Mouse (Mus musculus) kidney, adult 11 months (tissue): Measurements from ENCODE around the gene Cacna1c.

Experiments
- DNase-seq: peaks from one replicate; pipeline ENCODE4 v3.0.0; 2022

Cacna1c gene

DNA sequence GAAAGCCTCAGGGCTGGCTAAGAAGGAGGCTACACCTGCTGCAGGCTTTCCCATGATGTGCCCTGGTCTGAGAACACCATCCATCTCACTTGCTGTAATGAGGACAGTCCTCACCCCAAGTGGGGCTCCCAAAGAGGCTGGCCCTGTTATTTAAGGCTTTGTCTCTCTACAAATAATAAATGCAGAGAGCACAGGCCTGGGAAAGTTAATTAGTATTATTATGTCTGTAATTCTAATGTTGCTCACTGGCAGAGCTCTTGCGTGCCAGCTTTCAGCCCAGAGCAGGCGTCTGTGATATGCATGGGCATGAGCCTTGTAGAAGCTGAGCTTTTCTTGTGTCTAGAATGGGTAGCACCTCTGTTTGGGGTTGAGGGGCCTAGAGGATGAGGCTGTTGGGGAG is 354.3 kb downstream of the Cacna1c start:
- DNase-seq: no peak

DNA sequence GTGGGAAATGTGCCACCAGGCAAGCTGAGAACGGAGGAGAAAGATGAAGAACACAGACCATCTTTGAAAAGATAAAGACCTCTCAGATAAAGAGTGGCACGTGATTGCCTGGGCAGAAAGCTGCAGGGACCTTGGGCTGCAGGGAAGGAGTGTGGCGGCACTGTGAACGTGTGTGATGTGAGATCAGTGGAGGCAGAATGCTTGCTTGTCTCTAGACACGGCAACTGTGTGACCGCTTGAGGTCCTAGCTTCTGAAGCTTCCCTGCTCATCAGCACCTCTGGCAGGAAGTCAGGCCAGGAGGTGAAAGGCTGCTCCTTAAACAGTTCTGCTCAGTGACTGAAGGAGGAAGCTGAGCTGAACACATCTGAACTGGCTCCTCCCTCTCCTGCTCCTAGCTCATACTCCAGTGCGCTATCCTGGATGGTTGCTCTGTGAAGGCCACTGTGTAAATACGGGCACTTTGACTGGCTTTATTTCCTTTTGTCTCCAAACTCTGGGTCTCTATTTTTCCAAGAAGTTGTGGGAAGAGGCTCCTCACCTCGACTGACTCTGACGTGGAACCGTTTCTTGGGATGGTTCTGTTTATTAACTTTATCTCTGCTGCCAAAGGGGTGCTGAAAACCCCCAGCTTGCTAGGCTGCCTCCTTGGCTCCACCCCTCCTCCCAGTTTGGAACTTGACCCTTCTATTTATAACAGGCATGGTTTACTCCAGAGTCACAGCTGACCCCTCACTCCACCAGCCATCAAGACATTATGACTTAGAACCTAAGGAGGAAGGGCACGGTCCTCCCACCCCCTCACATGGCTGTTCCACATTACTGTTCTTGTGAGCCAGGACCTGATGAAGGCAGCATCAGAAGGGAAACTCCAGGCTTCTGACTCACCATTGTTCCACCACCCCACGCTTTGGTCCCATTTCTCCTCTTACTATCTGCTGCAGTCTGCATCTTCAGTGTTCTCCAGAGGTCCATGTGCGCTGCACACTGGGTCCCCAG is 357.0 kb downstream of the Cacna1c start:
- peak; percentile 41 for DNase-seq

DNA sequence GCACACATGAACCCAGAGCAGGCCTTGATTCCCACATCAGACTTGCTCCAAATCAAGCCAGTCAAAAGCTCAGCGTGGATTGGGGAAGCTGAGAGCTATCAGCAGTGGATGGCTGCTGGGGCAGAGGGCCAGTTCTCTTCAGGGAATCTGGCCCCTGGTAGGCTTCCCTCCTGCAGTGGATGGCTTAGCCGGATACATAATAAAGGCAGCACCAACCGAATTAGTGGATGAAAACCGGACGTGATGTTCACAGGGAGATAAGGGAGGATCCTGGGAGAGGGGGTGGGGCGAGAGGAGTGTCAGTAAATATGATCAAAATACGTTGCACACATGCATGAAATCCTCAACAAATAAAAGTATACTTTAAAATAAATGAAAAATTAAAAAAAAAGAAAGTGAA is 359.5 kb downstream of the Cacna1c start:
- DNase-seq: no peak

DNA sequence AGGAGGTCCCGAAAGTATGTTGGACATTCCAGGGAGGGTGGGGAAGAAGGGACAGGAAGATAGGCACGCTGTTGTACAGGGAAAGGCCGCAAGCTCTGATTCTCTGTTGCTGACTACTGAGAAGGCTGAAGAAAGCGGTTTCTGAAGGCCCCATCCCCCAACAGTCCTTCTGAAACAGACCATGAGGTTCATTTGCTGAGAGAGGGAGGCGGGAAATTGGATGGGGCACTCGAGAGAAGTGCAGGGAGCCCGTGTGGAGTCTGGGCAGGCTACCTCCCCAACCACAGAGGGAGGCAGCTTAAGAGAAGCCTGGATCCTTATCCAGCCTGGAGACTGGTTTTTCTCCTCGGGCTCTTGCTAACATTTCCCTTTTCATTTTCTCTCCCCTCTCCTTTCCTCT is 362.2 kb downstream of the Cacna1c start:
- no peak for DNase-seq

DNA sequence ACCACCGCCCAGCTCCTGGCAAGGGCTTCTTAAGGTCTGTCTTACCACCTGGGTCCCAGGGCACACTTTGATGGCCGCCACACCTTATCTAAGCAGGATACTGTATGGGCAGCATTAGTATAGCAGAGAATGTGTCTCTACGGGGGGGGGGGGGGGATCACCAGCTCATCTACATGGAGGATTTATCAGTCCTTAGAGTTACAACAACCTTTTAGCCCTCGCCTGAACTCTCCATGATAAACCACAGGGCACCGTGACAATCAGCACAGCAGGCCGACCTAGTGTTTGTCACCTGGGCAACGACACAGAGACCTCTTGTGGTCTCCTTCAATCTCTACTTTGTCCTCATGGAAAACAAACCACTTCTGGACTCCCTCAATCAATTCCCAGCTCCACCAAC is 363.2 kb downstream of the Cacna1c start:
- no peak for DNase-seq

DNA sequence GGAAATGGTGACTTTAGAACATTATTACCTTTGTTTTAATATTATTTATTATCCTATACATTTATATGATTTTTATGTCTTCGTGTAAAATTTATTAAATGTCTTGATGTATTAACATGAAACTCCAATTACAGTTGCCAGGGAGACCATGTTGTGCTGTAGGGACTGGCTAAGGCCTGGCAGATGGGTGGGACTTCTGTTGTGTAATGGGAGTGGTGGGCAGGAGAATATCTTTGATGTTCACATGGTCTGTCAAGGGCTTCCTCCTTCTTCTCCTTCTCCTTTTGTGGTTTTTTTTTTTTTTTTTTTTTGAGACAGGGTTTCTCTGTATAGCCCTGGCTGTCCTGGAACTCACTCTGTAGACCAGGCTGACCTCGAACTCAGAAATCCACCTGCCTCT is 363.6 kb downstream of the Cacna1c start:
- no peak for DNase-seq

DNA sequence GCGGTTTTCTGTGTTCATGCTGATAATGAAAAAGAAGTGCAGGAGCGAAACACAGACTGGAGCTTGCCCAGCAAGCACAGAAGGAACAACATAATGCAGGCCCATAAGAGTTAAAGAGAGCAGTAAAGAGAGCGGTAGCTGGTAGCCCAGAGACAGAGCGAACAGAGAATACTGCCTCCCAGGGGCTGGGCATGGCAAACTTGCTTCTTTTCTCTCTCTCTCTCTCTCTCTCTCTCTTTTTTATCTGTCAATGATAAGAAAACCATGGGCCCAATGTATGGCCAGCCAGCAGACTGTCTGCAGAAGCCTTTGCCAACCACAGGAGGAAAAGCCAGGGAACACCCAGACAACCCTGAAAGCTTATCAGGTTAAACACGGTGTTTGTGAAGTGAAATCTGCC is 365.4 kb downstream of the Cacna1c start:
- no peak for DNase-seq

DNA sequence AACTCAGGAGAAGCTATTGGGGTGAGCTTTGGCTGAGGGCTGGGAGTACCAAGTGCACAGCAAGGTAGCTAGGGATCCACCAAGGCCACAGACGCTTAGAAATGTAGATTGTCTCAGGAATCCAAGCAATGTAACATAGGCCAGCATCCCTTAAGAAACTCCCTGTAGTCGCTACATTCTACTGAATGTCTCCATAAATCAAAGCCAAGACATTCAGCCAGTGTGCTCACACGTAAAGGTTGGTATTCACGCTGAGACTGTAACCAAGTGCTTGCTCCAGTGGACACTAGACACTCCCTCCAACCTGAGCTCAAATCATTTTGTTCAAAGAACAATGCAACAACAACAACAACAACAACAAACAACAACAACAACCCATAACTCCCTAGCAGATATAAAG is 368.0 kb downstream of the Cacna1c start:
- DNase-seq: no peak

DNA sequence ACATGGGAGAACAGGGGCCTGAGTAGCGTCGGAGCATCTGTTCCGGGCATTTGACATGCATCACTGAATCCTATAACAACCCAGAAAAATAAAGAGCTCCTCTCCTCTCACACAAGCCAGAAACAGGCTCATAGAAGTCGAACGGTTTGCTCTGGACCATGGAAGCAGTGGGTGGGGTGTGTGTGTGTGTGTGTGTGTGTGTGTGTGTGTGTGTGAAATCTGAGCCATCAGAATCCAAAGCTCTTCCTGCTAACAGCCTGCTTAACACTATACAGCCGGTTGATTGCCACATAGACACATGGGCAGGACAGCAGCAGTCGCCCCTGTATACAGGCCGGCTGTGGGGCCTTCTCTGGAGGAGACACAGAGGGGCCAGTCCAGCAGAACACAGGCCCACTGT is 368.7 kb downstream of the Cacna1c start:
- DNase-seq: no peak

DNA sequence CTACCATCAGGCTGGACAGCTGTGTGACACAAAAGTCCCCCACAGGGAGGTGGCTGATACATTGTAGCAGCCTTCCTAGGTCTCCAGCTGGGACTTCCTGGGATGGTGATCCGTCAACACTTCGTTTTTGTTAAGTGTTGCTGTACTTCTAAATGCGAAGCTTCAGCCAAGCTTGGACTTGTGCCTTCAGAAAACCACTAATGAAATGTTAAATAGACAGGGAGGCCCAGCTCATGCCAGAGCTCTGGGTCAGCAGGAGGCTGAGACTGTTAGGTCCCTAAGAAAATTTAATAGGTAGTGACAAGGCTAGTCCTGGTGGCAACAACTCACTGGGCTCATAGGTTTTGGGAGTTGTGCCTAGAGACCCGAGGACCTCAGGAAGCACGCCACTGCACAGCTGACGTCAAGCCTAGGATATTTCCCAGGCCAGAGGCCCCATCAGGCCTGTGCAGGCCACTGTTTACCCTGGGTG is 370.8 kb downstream of the Cacna1c start:
- DNase-seq: peak; percentile 36

DNA sequence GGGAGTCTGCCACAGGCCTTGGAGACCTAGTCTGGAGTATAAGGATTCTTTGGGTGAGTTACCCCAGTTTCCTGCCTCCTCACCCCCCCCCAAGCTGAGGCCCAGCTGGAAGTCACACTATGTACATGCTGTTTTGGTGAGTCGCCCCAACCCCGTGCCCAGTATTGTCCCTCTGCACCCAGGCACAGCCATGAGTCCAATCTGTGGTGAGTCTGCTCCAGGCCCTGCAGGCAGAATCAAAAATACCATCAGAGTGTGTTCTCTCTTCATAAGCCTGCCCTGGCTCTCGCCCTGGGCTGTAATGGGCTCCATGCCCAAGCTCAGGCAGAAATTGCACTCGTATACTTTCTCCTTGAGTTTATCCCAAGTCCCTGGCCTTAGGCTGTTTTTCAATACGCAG is 374.7 kb downstream of the Cacna1c start:
- no peak for DNase-seq

DNA sequence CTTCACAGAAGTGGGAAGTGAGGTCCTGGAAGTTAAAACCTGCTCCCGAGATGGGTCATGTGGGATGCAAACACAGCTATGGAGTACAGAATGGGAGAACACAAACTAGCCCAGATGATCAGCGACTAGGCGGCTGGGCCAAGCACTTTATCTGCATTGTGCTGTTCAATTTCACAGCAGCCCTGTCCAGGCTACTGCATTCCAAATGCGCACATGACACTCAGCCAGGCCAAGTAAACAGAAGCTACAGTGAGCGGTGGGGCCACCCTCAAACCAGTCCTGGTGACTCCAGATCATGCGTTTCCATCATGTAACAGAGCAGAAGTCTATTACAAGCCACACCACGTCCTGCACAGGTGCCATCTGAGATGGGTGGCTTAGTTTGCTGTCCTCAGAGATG is 376.6 kb downstream of the Cacna1c start:
- no peak for DNase-seq

DNA sequence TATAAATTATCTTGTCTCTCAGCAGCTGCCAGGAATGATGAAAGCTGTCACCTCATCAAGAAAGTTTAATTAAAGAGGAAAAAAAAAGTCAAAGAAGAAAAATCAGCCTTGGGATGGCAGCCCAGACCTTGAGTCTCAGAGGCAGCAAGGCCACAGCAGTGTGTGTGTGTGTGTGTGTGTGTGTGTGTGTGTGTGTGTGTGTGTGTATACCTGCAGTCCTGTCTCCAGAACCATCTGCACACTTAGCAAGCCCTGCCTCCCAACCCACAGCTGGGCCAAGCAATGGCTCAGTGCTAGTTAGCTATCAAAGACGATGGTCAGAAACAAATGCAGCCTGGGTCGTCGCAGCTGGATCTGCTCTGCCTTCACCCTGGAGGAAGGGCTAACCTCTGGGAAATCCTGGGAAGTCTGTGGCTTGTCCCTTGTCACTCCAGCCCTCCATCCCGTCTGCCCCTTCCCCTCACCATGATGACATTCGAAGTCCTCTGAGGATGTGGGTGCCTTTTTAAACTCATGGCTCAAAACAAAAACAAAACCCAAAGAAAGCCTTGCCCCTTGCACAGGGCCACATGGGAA is 378.2 kb downstream of the Cacna1c start:
- DNase-seq: peak; percentile 12

DNA sequence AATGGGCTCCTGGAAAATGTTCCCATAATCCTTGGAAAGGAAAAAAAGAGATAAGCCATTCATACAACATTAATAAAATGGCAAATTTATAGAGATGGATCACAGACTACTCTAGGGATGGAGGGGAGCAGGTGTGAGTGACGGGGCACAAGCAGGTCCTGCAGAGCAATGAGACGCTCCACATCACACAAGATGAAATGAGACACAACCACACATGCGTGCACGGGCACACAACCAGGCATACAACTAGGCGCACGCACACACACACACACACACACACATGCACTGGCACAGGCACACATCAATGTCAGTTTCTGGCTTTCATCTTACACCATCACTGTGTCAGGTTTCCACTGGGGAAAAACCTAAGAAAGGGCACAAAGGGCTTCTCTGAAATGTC is 380.0 kb downstream of the Cacna1c start:
- DNase-seq: no peak

DNA sequence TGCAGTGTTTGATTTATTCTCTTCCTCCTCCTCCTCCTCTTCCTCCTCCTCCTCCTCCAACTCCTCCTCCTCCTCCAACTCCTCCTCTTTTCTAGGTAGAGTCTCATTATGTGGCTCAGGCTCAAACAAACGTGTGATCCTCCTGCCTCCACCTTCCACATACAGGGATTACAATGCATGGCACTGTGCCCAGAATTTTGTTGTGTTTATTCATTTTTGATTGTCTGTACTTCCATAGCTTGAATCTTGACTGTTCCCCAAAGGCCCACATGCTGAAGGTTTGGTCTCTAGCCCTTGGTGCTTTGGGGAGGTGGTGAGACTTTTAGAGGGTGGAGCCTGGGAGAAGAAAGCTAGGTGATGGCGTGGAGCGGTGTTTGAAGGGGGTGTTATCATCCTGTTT is 383.7 kb downstream of the Cacna1c start:
- DNase-seq: no peak

DNA sequence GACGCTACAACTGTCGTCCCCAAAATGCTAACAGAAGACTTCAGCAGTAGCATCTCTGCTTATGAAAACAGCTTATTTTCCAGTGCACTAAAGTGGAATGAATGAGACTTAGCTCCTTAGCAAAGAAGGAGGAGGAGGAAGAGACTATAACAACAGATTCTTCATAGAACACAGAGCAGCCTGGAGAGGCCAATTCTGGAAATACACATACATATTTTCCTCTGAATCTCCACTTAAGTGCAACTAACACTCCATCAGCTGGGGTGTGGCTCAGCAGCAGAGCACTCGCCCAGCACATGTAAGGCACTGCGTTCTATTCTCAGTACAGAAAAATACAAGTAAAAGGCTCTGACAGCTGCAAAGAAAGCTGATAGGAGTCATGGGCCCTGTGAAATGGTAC is 384.2 kb downstream of the Cacna1c start:
- DNase-seq: no peak

DNA sequence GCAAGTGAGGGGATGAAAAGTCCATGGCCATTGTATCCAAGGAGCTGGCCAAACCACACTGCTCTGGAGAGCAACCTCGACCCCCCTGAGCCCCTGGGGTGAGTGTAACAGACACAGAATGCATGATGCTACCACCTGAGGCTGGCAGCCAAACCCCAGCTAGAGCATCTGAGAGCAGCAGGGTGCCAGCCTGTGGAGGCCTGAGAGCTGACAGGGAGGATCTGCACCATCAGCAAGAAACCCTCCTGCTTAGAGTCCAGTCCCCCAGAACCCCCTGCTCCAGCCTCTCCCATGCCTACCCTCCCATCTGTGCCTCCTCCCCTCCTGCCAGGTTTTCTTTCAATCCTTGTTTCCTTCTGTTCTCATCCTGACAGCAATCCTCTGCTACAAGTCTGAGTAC is 385.4 kb downstream of the Cacna1c start:
- no peak for DNase-seq

DNA sequence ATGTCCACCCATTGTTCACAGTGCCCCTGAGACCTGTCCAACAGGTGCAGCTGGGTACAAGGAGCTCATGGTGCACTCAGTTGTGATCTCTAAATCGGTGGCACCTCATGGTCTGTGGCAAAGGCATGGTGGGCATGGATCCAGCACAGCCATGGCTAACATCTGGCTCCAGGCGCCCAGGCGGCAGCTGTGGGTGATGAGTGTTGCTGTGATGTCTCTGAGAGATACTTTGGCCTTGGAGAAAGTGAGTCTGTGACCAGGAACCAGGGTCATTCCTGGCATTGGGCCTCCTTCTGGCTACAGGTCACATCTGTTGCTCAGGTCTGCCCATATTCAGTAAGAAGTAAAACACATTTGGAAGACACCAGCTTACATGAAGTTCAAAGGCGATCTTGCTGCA is 391.1 kb downstream of the Cacna1c start:
- DNase-seq: no peak

DNA sequence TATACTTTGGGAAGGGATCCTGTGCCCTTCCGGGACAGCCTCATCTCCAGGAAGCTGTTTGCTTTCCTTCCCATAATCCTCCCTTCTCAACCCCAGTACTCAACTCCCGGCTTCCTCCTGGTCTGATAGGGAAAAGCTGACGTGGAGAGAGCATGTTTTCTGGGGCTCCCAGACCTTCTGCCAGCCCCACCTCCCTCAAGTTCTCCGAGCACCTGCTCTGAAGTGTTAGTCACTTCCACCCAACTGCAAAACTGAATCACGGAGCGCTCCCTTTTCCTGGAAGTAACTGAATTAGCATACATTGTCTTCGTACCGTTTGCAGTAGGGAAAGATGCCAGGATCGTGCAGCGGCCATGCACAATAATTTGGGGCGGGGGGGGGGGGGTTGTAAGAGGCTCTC is 393.9 kb downstream of the Cacna1c start:
- DNase-seq: no peak

DNA sequence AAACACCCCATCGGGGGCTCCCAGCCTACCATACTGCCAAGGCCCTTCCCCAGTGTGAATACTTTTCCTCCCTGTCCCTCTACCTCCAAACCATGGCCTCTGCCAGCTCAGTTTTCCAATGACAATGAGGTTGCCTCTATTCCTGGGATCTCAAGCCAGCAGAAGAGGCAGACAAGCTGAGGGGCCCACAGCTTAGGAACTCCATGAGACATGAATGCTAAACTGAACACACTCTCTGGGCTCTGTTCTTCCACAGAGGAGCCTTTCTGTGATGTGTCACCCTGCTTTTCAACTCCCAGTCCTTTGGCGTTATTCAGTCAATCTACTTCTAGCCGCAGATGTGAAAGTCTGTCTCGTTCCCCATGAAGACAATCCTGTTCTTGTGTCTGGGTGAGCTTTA is 399.8 kb downstream of the Cacna1c start:
- no peak for DNase-seq

DNA sequence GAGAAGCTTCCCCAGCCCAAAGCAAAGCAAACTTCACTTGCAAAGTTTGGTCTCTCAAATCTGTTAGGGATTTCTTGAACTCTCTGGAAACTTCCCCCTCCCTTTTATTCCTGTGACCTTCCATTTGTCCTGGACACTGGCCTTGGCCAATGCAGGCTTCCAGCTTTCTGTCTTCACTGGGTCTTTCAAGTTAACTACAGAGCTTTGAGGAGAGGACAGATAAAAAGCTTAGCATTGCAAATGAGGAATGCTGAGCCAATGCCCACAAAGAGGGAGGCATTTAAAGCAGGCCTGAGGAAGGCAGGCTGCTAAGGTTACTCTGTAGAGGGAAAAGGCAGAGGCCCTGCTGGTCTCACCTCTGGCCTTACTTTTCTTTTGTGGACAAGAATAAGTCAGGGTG is 400.5 kb downstream of the Cacna1c start:
- DNase-seq: no peak

DNA sequence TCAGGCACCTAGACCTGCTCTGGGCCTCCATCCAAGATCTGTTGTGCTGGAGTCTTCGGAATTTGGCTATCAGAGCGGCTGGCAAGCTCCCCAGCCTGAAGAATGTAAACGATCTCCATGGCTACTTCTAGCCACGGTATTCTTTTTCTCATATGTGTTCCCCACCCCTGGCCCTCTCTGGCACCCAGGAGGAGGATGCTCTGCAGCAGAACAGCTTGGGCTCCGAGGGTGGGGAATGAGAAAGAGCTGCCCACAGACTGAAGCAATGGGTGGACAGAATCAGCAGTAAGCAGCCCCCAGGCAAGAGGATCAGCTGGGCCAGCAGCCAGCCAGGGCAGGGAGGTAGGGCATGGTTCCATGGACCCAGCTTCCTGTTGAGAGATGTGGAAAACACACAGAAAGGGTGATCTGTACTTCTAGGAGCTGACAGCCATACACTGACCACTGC is 404.3 kb downstream of the Cacna1c start:
- peak; percentile 15 for DNase-seq

DNA sequence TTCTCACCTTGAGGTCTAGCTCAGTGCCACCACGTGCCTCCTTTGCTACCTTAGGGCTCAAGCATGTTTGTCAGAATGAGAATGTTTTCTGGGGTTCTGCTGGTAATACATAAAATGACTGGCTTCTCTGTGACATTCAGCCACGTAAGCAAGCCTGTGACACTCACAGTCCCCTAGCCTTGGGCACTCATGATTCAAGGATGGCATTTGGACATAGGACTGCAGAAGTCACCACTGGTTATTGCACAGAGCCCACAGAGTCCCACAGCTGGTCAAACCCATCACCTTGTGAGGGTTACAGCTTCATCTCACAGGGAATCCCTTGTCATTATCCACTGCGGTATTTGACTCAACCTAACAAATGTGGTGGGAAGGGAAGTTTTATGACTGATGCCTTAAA is 408.3 kb downstream of the Cacna1c start:
- DNase-seq: no peak

DNA sequence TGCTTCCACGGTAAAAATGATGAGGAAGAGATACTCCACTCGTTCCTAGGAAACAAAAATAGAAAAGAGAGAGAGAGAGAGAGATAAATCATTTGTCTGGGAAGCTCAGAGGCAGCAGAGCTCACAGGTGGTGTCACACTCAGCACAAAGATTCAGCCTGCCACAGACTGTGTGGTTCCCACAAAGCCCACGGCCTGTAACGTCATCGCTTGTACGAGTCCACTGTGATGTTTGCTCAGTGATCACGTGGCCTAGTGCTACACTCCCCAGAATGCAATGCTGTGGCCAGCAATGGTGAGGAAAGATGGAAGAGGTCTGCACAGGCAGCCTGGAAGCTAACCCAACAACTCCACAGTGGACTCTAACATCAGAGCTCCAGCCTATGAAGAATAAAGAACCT is 415.9 kb downstream of the Cacna1c start:
- DNase-seq: no peak
